Mouse (Mus musculus) 3134 (cell line): Measurements from ENCODE around the gene E130116L18Rik.
"Not testable (repeated sequence)": the region's sequence is repeated elsewhere in the genome, so short reads cannot be mapped to it uniquely, and the experiment has no call there.

Experiments used
- DNase-seq: peaks from one replicate; pipeline ENCODE4 v3.0.0-alpha.2; 2011; ENCODE audit warnings: low spot score; ENCODE audit not compliant: insufficient read length; ENCODE audit errors: extremely low read depth

The E130116L18Rik gene

DNA sequence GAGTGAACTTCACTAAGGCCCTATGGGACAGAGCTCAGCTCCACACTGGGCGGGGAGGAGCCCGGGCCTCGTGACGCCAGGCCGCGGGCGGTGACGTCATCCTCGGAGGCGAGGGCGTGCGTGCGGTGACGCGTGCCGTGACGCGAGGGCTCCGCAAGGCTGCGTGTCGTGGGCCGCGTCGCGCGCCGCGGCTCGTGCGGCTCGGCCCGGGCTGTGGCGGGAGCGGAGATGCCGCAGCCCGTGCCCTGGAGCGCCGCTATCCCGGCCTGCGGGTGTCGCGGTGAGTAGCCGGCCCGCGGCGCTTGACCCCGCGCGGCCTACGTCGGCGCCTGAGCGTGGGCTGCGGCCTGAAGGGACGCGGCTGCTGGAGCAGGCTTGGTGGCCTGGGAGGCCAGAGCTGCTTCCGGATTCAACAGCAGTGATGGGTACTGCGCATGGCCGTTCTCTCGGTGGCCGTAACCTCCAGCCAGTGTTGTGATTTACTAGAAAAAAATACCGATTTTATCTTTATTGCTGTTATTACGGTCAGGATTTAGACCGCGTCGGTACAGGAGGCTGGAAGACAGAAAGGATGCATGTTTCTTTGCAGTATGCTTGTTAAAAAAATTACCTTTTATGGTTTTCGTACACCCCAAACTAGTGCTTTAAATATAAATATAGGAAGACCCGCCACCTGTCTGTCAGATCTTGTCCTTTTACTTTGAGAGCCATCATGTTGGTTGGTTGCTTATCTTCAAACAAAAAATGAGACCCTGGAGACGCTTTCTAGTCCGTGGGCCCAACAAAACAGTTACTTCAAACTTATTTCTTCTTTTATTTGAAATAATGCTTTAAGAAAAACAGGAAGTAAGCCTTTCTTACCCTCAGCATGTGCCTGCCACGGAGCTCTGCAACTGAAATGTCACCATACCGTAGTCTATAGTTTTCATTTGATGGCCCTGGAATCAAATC, at the start of gene E130116L18Rik:
Gene E130116L18Rik (minus strand): TSS at position 402 of the 951 bp plus-strand sequence.
- DNase-seq, result peak; percentile 89

GRCm38 (mm10) chr5:25268258-25268888, 45.4 kb upstream of the E130116L18Rik start:
- no peak for DNase-seq

GRCm38 (mm10) chr5:25262266-25262665, 39.3 kb upstream of the E130116L18Rik start:
- DNase-seq, result no peak

- DNase-seq, result no peak
These were observed 38.5 kb upstream of the E130116L18Rik start for GRCm38 (mm10) chr5:25261452-25261851.

GRCm38 (mm10) chr5:25256686-25257085, 33.7 kb upstream of the E130116L18Rik start:
- DNase-seq, result no peak

DNA sequence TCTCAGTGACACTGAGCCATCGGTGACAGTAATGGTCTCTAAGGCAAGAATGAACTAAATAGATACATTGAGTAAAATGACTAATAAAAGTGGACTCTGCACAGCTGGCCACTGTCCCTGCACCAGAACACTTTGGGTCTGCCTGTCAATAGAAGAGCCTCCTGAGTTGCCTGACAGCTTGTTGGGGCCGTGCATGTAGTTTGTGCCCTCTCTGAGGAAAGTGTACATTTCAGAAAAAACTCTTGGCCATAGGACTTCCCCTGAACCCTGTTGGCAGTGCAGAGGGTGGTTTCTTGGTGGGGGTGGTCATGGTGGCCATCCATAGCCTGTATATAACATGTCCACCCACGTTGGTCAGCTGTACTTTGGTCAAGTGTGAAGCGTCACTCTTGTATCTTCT, 31.5 kb upstream of the E130116L18Rik start:
- no peak for DNase-seq

GRCm38 (mm10) chr5:25252825-25253544, 30.0 kb upstream of the E130116L18Rik start:
- no peak for DNase-seq

DNA sequence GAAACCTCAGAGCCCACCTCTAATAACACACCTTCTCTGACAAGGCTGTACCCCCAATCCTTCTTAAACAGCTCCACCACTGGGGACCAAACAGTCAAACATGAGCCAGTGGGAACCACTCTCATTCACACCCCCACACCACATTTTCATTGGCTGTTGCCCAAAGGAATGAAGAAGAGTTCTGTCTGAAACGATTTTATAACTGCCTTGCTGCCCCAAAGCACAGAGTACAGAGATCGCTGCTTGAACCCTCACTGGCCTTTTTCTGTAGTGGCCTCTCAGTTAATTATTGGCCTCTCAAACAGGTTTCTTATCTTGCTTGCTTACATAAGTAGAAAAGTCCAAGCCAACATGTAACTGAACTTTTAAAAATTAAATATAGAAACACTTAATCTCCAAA, 29.5 kb upstream of the E130116L18Rik start:
- no peak for DNase-seq

DNA sequence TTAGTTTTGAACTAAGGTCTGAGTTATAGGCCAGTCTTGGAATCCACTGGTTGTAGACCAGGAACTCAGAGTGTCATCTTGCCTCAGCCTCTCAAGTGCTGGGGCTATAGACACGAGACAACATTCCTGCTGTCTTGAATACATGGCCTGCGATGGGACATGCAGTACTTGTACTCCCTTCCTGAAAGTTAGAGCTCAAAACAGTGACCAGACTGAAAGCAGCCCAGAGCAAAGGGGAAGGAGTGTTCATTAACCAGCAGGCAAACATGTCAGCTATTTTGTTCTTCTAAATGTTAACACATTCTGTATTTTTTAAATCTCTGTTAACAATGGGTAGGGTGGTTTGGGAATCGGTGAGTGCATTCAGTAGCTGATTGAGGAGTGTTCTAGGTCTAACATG, 24.1 kb upstream of the E130116L18Rik start:
- no peak for DNase-seq

DNA sequence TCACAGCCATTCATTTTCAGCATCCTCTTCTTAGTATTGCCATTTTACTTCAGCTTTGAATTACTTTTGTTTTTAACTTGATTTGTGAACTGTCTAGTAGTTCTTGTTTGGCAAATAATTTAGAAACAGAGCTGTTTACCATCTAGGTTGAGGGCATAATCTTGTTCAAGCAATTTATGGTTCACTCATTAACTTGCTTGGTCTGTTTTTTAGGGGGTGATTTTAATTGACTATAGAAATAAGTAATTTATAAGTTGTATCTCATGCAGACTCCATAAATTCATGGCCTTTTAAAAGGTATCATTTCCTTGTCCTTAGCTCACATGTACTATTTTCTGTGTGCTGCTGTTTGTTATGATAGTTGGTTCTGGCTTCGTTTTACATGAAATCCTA, 23.5 kb upstream of the E130116L18Rik start:
- no peak for DNase-seq

DNA sequence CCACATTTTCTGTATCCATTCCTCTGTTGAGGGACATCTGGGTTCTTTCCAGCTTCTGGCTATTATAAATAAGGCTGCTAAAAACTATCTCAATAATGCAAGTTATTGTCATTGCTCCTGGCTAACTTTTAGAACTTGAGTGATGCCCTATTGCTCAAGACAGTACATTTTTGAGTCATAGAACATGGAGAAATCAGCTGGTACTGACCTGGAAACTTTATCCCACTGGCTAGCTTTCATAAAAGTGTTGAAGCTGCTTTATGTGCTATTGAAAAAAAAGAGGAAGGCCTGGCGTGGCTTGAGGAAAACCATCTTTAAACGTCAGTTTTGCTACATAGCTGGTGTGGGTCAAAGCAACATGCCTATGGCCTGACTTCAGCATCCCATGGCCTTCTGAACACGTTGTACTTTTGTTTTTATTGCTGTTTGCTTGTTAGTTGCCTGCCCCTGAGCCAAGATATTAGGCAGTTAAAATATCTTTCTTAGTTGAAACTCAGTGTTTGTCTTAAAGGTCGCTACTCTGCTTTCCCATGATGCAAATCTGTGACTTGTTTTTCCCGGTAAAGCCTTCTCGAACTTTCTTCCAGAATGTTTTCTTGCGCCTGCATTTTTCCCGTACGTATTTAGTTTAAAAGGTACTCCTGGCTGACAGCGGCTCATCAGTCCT, 23.0 kb upstream of the E130116L18Rik start:
- DNase-seq, result no peak

- no peak for DNase-seq
These were observed 20.1 kb upstream of the E130116L18Rik start for GRCm38 (mm10) chr5:25243101-25243500.

DNA sequence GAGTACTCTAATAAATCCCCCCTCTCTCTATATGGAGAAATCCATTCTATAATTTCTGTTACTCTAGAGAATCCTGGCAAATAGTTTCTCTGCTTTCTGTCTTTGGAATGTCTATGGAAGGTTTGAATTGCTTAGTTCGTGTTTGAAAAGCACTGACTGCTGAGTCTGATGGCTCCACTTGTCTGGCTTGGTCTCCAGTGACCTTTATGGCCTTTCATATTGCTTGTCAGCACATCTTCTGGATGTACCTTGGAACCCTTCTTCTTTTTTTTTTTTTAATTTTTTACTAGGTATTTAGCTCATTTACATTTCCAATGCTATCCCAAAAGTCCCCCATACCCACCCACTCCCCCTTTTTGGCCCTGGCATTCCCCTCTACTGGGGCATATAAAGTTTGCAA, 1.4 kb upstream of the E130116L18Rik start:
- not testable (repeated sequence) for DNase-seq

DNA sequence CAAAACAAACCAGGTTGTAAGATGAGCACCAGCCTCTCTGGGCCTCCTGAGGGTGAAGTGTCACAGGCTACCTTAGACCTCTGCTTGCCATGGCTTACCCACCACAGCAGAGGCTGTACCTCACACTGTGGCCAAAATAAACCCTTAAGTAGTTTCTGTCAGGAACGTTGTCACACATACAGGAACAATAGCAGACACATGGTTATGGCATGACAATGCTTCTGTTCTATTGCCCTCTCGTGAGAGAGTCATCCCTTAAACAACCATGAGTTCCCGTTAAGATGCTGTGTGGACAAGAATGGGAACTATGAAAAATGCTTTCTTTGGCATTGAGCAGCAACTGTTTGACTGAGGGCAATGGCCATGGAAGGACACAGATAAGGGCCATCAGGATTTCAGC, 1.3 kb downstream of the E130116L18Rik start, which contains the start of gene Galnt11:
Gene Galnt11 (plus strand): TSS at position 301 of the 400 bp plus-strand sequence.
- DNase-seq, result no peak

GRCm38 (mm10) chr5:25215006-25215405, 7.9 kb downstream of the E130116L18Rik start:
- DNase-seq, result no peak

- peak; percentile 6 for DNase-seq
These were observed 9.7 kb downstream of the E130116L18Rik start for GRCm38 (mm10) chr5:25213216-25213615.

GRCm38 (mm10) chr5:25211872-25212271, 11.1 kb downstream of the E130116L18Rik start:
- DNase-seq, result no peak

DNA sequence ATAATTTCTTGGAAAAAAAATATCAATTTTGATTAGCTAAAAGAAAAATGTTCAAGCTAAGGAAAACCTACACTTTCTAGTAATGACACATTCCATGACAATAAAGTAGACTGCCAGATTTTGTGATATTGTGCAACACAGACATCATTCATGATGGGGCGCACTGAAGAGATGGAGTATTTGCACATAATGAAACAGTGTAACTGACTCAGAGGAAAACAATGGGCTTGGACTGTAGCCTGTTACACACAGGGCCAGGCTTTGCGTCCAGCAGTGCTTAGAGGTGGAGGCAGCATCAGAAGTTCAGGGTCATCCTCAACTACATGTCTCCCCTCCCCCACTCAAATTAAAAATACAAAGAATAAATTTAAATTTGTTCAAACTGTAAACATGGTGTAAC, 32.4 kb downstream of the E130116L18Rik start:
- no peak for DNase-seq

DNA sequence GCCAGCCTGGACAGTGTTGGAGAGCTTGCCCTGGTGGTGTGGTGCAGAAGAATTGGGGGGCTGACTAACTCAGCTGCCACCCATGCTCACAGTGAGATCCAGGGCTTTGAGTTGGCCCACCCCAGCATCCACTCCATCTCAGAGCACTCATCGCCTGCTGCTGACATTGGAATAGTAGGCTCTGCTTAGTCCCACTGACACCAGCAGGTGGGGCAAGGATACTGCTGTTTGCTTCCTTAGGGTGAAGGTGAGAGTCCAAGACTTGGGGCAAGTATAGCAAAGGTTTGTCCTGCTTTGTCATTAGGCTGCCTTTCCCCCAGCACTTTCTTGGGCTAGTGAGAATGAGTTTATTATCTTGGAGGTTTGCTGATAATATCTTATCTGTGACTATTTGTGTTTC, 34.2 kb downstream of the E130116L18Rik start:
- DNase-seq, result no peak

GRCm38 (mm10) chr5:25187727-25188126, 35.2 kb downstream of the E130116L18Rik start:
- no peak for DNase-seq

DNA sequence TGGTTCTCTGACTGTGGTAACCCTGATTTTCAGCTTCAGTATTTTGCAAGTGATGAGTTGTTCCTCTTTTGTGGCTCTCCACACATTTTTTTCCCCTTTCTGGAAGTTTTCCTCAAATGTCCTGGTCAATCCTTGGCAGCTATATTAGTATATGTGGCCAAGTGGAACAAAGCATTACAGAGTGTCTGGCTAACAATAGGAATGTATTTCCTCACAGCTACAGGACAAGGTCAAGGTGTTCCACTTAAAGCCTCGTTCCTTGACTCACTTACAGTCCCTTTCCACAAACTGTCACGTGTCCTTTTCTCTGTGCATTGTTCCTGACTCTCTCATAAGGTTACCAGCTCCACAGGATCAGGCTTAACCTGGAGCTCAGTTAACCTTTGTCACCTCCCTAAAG, 38.4 kb downstream of the E130116L18Rik start:
- no peak for DNase-seq
